Mouse (Mus musculus) megakaryocyte, adult 5-6 weeks (primary cell): ENCODE results near the gene Cep57l1. TPM values are rescaled to one million over a fixed set of nuclear protein-coding genes. Genes with fewer than 3 reads are reported as not detected.

ENCODE experiments used
- ATAC-seq: 2 replicates; pipeline ENCODE4 v1.8.0; 2016; ENCODE audit warnings: mild to moderate bottlenecking, inconsistent platforms; ENCODE audit not compliant: poor library complexity, severe bottlenecking
- total RNA-seq, 2 experiments: library from RNA; stranded (forward) in 1 of 2; stranded (reverse) in 1 of 2; fragments of 153-499, 151-499 nt in 1 of 2; fragments of 221-1000, 200-1000 nt in 1 of 2; gene quantifications; 2 replicates each; pipeline versions ENCODE4 v1.2.3 to v1.2.4; 2015 to 2017

The Cep57l1 gene
- total RNA-seq, 2 experiments from 2014 or later, result 18.6 to 28.0 TPM

DNA sequence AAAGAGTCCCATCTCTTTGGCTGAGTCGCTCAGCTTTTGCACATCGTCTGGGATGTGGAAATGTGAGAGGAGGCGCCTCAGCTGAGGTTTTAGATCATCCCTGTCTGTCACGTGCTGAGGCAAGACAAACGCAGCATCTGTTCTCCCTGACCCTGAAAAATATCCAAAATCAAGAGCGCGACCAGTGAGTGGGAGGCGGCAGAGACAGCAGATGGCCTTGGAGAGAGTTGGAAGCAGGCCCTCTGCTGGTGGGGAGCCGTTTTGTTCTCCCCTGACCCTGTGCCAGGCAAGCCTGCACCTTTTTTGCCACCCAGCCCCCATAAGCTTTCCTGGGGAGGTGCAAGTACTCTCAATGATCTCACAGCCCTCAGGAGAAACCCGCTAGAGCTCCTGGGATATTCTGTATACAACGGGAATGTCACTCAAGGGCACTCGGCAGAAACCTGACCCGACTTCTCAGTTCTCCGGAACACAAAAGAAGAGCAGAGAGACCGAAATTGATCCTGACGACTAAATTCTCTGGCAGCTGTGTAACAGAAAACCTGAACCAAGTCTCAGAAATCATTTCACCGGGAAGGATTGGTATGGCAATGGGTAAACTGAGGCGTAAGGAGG is 130.8 kb downstream of the Cep57l1 start:
- ATAC-seq, result peak; percentile 79

DNA sequence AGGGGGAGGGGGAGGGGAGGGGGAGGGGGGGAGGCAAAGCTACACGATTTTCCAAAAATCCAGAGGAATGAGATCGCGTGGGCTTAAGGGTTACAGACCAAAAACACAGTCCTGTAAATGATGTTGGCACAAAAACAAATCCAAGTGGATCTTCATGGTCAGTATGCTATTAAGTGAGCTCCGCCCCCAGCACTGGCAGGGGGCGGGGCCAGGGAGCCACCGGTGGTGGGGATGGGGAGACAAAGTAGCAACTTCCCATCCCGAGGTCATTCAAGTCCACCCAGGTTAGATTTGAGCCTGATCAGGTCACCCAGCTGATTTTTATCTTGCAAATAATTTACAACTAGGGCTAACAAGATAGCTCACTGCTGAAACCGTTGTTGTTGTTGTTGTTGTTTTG is 132.3 kb downstream of the Cep57l1 start:
- no peak for ATAC-seq

DNA sequence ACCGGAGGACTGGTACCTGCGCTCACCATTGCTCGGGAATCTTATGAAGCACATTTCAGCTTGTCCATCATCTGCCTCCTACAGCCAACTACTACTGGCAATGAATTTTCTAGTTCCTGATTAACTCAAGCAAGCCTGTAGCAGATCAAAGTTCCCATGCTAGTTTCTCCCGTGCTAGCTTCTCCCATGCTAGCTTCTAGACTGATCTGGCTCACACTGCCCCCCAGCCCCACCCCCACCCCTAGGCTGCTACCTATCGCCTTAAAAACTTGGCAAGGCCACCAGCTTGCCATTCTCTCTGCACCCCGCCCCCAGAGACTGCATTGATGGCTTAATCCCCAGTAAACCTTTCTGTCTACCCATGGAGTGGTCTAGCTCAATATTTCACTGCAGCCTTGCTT is 133.0 kb downstream of the Cep57l1 start:
- ATAC-seq, result no peak

DNA sequence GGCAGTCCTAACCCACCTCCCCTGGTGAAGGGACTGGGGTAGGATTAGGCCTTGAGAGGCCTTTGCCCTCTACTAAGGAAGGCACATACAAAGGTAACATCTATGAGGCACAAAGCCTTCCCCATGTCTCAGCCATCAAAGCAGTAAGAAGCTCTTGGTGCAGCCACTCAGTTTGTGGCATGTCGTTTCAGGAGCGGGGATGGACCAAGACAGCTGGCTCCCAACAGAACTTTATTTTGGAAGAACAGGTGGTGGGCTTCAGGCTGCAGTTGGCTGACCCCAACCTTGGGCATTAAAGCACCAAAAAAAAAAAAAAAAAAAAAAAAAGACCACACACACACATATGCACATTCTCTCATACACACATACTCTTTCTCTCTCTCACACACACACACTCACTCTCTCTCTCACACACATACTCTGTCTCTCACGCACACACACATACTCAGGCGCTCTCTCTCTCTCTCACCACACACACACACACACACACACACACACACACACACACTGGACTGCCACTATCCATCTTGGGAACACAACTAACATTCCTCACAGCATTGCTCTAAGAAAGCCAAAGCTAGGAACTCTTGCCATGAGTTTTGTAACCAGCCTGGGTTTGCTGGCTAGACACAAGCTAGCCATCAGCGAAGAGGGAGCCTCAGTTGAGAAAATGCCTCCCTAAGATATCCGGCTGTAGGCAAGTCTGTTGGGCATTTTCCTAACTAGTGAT is 133.7 kb downstream of the Cep57l1 start:
- no peak for ATAC-seq

DNA sequence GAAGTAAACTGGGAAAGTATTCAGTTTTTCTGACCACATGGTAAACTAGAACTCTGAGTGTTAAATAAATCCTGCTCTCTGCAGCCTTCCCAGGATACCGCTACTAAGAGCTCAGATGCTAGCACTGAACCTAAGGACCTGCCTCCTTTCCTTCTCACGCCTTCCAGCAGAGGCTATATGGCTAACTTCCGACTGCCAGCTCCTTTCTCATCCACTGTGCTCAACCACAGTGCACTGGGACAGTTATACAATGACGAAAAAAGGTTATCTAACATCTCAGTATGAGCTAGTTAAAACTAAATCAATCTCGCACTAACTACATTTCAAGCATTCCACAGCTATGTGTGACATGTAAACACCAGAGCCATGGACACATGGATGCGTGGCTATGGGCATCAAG is 134.4 kb downstream of the Cep57l1 start:
- no peak for ATAC-seq

DNA sequence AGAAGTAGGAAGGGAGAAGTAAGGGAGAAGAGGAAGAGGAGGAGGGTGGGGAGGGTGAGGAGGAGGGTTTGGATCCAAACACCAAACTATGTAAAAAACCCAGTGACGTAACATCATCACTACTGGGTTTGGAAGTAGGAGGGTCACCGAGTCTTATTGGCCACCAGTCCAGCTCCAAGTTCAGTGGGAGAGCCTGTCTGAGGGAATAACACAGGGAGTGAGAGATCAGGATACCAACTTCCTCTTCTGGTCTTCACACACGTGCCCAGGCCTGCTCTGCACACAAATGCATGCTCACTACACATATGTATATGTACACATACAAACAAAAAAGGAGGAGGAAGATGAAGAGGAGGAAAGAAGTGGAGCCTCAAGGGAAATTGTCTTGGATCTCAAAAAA is 135.3 kb downstream of the Cep57l1 start:
- peak; percentile 51; the same call in 1 of the 2 replicates for ATAC-seq

DNA sequence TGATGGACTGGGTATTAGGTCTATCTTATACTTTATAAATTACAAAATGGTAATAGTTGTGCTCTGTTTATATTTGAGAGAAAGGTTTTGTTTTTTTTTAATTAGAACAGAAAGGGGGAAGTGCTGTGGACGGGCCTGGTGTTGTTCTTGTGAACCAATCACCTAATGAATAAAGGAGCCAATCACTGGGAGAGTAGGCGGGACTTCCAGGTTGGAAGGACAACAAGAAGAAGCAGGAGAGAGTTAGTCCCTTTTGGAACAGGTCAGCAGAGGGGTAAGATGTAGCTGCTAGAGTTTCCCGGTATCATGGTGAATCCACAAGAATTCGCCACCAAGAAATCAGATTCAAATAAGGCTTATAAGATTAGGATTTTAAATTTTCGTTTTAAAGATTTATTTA is 139.5 kb downstream of the Cep57l1 start:
- no peak for ATAC-seq

Other genes with a start within 250 kb of the Cep57l1 start
- 0.09 TPM in 1 of 2 replicates, not detected in the other for gene Ccdc162, start 93.2 kb downstream of the Cep57l1 start, total RNA-seq (2015)
- gene Ccdc162, start 93.2 kb downstream of the Cep57l1 start, total RNA-seq (2017), result 0.12 and 0.37 TPM in 2 replicates
- gene Sesn1, start 64 bp upstream of the Cep57l1 start, total RNA-seq (2015), result 19.4 and 21.5 TPM in 2 replicates
- gene Sesn1, start 64 bp upstream of the Cep57l1 start, total RNA-seq (2017), result 15.1 and 15.7 TPM in 2 replicates
- gene Armc2, start 208.6 kb upstream of the Cep57l1 start, total RNA-seq (2015), result 1.2 TPM in 1 of 2 replicates, not detected in the other
- gene Armc2, start 208.6 kb upstream of the Cep57l1 start, total RNA-seq (2017), result not detected in 2 replicates